Mouse (Mus musculus): ENCODE measurements around the gene Zmynd8.

DNA sequence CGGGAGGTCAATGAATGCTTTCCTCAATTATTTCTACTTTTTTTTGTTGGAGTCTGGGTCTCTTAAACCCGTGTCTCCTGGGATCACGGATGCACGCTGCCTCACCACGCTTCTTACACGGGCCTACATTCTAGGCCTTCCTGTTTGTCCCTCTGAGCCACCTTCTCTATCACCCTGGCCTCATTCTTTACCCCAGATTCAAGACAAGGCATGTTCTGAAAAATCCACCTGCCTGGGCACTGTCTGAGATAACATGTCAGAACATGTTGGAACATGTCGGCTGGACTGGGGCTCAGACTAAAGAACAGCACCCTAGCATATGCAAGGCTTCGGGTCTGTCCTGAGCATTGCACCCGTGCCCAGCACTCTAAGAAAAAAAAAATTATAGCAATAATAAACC is 110.0 kb downstream of the Zmynd8 start:
- TF ChIP-seq CTCF (conservative IDR thresholded peaks at IDR 0.05; ENCODE audit: insufficient read depth, insufficient read length, low read depth, low read length) (no peak), POLR2A (IDR thresholded peaks at IDR 0.05; ENCODE audit: low read depth, low read length) (no peak)
